Mouse (Mus musculus) G1E-ER4 (cell line): Measurements from ENCODE around the gene Amt. TPM values are rescaled to one million over a fixed set of nuclear protein-coding genes. Genes with fewer than 3 reads are reported as not detected.
A peak's percentile ranks its signal among the peaks of the same experiment; 100 is the strongest.

Source experiments
- GATA1 ChIP-seq: IDR thresholded peaks from one replicate; pipeline ENCODE4 v1.8.0; 2012; ENCODE audit warnings: low read length, inconsistent platforms
- polyA plus RNA-seq: library from polyadenylated mRNA; stranded (reverse); fragments of >175 nt; gene quantifications from 2 replicates; pipeline ENCODE4 v1.2.3, GENCODE M21; 2012

The Amt gene
- polyA plus RNA-seq, 1 experiment: not detected

DNA sequence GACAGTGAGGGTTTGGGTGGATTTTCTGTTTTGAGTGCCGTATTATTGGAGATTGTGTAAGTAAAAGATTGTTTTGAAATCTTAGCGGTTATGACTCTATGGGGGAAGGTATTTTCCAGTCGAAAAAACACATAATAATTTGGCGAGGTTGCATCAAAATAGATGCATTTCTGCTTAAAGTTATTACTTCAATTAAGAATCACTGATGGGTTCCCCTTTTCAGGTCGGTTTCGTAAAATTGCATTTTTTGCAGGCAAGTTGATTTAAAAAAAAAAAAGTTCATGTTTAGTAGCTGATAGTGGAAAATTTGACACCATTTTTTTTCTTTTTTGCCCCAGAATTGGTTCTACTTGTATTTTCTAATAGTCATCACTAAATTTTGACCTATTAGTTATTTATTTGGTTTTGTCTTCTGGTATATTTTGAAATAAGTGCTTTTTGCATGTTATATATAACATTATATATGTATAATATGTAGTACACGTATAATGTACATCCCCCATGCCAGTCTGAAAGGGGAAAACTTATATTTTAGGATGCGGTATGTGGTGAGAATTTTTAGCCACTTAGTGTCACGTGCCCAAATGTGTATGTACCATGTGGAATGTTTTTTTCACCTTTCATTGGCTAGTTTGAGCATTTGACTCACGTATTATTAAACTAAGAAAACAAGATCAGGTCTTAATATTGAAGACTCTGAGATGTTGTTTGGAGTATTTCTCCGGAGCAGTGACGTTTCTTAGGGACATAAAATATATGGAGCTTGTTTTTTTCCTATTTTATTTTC is 10.6 kb downstream of the Amt start:
- no peak for TF ChIP-seq GATA1

DNA sequence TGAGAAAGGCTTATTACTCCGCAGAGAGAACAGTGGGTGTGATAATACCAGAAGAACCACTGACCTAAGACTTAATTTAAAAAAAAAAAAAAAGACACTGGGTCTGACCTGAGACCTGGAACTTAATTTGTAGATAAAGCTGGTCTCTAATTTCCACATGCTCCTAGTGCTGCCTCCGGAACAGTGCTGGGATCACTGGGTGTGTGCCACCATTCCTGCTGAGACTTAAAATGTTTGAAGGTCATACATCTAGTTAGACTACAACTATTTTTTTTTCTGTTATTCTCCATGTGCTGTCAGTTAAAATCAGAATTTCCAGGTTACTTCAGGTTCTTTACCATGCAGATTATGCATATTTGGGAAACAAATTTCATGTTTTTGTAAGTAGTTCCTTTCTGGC is 11.5 kb downstream of the Amt start:
- TF ChIP-seq GATA1: no peak

DNA sequence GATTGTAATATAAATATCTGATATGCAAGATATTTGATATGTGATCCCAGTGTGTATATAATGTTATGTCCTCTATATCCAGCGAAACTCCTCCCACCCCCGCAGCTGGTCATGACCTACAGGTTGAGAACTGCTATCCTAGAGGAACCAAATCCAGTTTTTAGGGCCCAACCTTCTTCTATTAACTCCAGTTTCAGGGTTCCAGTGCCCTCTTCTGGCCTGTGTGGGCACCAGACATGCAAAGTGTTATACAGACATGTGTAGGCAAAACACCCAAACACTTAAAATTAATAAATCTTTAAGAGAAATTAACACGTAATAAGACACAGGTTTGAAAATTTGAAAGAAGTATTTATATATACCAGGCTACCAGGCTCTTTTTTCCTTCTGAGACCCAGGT is 20.9 kb downstream of the Amt start:
- no peak for TF ChIP-seq GATA1

DNA sequence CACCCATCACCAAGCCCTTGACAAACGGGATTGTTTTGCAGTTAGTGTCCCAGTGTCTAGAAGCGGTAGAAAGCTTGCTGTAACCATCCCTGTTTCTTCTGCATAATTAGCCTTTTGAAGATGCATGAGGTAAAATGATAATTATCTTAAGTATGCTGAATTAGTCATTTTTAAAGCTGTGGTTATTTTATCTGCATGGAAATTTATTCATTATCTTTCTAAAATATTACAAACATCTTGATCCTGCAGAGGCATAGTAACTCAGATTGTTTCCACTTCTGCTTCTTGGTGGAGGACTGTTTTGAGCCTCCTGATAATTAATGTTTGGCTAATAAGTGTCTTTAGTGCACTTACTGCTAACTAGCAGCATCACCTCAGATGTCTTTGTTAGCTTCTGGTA is 21.8 kb downstream of the Amt start:
- TF ChIP-seq GATA1: no peak

DNA sequence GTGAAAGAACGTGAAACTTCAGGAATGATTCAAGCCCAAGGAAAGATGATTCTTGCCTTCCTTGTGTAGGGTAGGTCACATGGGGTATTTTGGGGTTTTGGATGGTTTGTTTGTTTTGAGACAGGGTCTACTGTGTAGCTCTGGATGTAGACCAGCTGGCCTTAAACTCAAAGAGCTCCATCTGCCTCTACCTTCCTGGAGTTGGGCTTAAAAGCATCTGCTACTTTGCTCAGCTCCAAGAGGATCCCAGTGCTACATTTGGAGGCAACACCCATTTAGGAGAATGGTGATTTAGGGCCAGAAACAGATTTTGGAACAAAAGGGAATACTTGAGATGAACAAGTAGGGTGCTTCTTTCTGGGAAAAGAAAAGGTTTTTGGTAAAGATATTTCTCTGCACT is 28.1 kb downstream of the Amt start:
- TF ChIP-seq GATA1: no peak

DNA sequence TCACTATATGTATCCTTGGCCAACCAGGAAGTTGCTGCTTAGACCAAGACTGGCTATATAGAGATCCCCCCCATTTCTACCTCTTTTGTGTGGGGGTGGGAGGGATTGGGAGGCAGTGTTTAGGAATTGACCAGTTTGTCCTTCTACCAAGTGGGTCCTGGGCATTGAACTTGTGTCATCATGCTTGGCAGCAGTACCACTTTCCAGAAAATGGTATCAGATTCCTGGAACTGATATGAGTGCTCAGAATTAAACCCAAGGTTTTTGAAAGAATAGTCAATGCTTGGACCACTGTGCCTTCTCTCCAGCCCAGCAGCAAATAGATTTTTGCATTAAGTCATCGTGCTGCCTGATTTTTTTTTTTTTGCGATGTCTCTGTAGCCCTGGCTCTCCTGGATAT is 29.2 kb downstream of the Amt start:
- TF ChIP-seq GATA1: no peak

DNA sequence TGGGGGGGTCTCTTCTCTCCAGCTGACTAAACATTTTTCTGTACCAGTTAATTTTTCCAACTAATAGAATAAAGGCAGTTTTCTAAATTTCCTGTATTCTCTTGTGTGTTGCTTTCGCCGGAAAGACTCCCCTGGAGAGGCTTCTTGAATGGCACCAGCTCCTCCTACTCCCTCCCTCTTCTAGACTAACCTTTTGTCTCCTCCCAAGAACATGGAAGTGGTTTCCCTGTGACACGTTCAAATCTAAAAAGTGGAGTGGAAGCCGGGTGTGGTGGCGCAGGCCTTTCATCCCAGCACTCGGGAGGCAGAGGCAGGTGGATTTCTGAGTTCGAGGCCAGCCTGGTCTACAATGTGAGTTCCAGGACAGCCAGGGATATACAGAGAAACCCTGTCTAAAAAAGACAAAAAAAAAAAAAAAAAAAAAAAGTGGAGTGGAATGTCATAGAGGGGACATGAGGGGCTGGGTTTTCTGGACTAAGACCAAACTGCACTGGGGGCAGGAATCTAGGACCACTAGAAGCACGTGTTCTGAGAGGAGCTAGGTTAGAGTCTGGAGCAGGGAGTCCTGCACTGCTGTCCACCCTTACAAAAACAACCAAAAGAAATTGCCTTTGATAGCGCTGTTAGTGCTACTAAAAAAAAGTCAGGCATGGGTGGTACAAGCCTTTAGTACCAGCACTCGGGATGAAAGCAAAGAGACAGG is 41.3 kb downstream of the Amt start:
- TF ChIP-seq GATA1: no peak

DNA sequence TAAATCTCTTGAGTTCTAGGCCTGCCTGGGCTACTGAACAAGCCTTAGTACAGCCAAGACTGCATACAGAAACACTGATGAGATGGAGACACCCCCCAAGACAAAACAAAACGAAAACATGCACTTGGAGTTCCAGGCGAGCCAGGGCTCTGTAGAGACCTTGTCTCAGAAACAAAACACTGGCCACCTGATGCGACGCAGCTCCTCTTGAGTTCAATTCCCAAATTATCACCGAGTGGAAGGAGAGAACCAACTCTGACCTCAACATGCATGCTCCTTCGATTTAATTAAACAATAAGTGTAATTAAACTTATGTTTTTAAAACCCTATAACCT is 41.9 kb downstream of the Amt start:
- TF ChIP-seq GATA1: no peak

DNA sequence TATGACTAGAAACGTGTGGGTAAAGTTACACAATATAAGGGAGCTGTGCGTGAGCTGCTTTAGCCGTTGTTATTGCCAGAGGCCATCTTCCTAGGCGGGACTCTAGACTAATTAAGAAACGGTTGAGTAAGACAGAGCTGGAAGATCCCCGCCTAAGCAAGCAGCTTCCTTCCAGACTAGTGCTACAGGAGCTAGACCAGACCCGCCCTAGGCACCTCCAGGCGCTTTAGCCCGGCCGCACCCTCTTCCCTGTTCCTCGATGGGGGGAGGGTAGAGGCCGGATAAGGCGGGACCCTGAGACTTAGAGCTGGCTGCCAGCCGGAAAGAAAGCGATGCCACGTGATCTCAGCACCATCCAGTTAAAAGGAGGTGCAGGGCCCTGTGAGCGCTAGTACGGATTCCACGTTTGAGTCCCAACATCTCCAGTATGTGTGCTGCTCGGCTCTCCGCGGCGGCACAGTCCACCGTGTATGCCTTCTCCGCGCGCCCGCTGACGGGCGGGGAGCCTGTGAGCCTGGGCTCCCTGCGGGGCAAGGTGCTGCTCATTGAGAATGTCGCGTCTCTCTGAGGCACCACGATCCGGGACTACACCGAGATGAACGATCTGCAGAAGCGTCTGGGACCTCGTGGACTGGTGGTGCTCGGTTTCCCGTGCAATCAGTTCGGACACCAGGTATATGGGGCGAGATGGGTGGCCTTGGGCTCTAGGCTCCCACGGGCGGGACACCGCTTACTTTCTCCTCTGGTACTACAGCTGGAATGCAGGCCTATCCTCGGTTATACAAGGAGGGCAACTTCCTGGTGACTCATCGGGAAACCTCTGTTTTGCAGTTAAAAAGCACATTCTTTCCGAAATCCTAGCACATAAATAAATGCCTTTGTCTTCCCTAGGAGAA is 42.5 kb downstream of the Amt start, which contains the start of gene Gpx1:
Gpx1 (plus strand) TSS at position 18 of the 896 bp plus-strand sequence.
- no peak for TF ChIP-seq GATA1

DNA sequence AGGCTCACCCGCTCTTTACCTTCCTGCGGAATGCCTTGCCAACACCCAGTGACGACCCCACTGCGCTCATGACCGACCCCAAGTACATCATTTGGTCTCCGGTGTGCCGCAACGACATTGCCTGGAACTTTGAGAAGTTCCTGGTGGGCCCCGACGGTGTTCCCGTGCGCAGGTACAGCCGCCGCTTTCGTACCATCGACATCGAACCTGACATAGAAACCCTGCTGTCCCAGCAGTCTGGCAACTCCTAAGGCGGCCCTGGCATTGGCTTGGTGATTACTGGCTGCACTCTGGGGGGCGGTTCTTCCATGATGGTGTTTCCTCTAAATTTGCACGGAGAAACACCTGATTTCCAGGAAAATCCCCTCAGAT is 43.2 kb downstream of the Amt start:
- TF ChIP-seq GATA1: no peak

DNA sequence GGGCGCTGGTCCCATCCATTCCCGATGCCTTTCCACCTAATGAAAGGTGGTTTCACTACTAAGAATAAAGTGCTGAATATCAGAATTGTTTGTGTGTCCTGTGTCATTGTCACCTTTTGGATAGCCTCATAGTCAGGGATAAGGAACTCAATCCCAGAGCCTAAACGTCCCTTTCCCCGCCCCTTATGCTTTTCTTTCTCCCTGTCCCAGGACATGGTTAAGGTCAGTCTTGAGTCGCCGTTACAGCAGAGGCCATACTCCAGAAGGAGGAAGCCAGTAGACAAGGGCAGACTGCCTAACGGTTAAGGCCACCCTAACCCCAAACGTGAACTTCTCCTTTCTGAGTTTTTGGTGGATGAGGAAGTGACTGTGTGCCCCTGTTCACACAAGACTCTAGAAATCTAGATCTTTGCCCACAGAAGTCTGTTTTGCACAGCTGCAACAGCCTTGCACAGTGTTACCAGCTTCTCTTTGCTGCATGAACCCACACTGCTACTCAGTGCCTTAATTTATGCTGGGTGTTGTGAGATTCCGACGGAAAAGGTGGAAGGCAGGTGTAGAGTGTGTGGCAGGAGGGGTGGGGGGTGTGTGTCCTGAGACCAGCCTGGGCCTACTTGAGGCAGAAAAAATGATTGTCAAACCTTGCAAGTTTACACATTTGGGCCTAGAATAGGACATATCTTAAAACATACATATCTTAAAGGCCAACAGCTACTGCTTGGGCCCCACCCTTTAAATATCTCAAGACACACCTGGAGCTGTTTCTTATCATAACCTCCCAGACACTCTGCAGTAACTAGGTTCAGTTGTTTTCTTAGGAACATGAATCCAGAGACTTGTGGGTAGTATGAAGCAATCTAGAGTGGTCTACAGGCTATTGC is 43.8 kb downstream of the Amt start:
- peak; percentile 42 for TF ChIP-seq GATA1

DNA sequence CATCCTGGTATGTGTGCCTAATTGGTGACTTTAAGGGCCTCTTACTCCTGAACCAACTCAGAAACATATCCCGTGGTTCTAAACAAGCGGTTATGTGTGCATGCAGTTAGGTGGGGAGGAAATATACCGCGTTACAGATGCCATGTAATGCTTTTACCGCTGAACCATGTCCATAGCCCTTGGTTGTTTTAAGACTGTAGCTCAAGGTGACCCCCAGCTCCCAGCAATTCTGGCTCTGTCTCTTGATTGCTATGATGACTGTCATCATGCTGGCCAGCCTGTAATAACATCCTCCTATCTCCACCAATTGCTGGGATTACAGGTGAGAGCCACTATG is 44.5 kb downstream of the Amt start:
- no peak for TF ChIP-seq GATA1

DNA sequence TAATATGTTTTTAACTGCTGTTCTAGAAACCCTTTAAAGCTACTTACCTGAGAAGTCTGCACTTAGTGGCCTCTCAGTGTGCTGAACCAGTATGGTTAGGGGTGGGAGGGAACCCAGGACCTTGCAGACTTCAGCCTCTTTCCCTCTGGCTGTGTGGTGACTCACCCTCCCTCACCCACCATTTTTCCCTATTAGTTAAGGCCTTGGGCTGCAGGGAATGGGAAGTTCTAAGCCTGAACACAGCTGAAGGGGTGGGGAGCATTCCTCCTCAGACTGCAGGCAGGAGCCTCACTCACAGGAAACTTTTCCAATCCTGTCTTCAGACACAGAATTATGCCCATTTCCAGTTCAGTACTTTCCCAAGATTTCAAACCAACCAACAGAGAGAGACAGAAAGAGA is 45.1 kb downstream of the Amt start:
- TF ChIP-seq GATA1: no peak

DNA sequence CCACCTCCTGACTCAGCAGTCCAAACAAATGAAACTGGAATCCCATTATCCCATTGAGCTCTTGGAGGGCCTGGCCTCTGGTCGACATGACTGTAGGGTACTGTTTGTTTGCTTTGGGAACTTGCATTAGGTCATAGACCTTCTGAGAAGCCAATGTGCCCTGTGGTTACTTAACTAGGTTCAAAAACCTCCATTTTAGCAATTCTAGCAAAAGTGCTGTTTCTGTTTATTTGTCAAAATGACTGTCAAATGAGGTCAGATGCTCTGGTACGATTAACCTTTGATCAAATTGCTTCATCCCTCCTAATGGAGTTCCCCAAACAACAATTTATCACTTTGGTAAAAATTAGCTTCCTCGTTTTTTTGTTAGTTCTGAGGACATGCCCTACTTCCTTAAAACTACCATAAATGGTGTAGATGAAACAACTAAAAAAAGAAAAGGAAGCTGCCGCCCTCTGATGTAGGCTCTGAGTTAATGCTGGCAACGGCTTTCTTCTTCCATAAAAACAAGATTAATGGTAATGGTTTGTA is 45.7 kb downstream of the Amt start:
- no peak for TF ChIP-seq GATA1

DNA sequence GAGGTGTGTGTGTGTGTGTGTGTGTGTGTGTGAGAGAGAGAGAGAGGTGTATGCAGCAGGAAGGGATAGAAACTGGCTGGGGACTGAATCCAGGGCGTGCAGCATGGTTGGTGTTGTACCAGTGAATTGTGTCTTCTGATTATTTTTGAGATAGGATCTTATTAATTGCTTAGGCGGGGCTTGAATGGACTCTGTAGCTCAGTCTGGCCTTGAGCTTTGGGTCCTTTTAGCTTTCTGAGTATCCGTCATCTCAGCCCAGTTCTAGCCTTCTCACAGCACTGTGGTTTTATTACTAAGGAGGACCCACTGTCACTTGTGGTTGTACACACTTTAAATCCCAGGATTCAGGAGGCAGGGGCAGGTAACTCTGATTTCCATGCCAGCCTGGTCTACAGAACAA is 46.7 kb downstream of the Amt start:
- no peak for TF ChIP-seq GATA1
